13 mouse cellular contexts compared by ENCODE assay signal in the genomic region with DNA sequence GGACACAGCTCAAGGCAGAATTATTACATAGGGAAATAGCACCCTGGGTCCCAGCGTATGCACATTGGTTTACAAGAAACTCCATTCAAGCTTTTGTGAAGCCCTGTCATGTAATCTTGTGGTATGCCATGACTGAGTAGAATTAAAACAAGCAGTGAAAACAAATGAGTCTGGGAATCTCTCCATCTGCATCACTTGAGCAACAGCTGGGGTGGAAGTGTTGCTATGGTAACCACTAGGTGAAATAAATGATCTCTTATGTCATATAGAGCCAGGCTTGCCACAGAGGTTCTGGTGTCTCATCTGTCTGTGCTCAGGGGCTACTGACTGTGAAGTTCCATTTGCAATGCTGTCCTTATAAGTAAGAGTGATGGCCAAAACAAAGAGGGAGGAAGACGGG.
A peak's percentile ranks its signal among the peaks of the same experiment; 100 is the strongest.
DNase-seq lines count a peak whose midpoint lies in the region; ATAC-seq lines count a peak whose summit lies in the region.
"Had no signal": no experiment of that assay in that cellular context is flagged by ENCODE, and none has a peak within 500 bp of the region (broad histone marks: within the 10 kb centered on the region; RNA-seq: fewer than 3 reads in every experiment).

No protein-coding gene starts in this region.

- ATAC-seq in hindbrain, embryonic 13.5 days (ENCODE audit: low FRiP score): peak; percentile 73
- ATAC-seq in megakaryocyte, adult 5-6 weeks (ENCODE audit: poor library complexity, severe bottlenecking): no peak
- ATAC-seq: intestine, embryonic 16.5 days; Patski had no signal

- H3K4me1 ChIP-seq in hindbrain, embryonic 13.5 days (replicated peaks): peaks cover 20% of the 10 kb centered on the region
- H3K4me1 ChIP-seq: liver, embryonic 13.5 days had no signal

- peak; percentile 10 to 22 for DNase-seq in left cerebral cortex, postnatal 25 days (ENCODE audit: low spot score in 2 of 2)
- DNase-seq in left cerebral cortex, postnatal 36 days (ENCODE audit: low spot score in 2 of 2): no peak
- DNase-seq in layer of hippocampus, postnatal 14 days (ENCODE audit: low spot score in 2 of 2): peak; percentile 21 to 44
- peak; percentile 47 for DNase-seq in retina, postnatal 1 day
- DNase-seq in c-Kit-positive CD71-positive TER-119-positive erythroid progenitor cells, embryonic 14.5 days (ENCODE audit: low spot score): no peak
- DNase-seq: adrenal gland, postnatal 25 days; cerebellum, adult 9-10 months; gastrocnemius, postnatal 14 days; liver, embryonic 13.5 days had no signal

- no peaks in the 10 kb centered on the region for H3K9me3 ChIP-seq in hindbrain, embryonic 13.5 days
- H3K9me3 ChIP-seq: liver, embryonic 13.5 days had no signal

- no peak overlapping the region for H3K4me2 ChIP-seq in hindbrain, embryonic 13.5 days
- H3K4me2 ChIP-seq: liver, embryonic 13.5 days had no signal

- no peaks in the 10 kb centered on the region for H3K36me3 ChIP-seq in hindbrain, embryonic 13.5 days
- H3K36me3 ChIP-seq: liver, embryonic 13.5 days had no signal

- H3K27me3 ChIP-seq in hindbrain, embryonic 13.5 days: no peaks in the 10 kb centered on the region
- H3K27me3 ChIP-seq: liver, embryonic 13.5 days; Patski had no signal

- intact Hi-C loops in left cerebral cortex, postnatal 25 days (cut with DNase I): no loop called here
- intact Hi-C loops in left cerebral cortex, postnatal 36 days (cut with DNase I): no loop called here

- peak overlapping the region; percentile 70 for H3K27ac ChIP-seq in hindbrain, embryonic 13.5 days
- H3K27ac ChIP-seq: liver, embryonic 13.5 days had no signal

- 18% methylated on average over 2 of the region's 2 CpGs for WGBS in hindbrain, embryonic 13.5 days

- no peak overlapping the region for H3K4me3 ChIP-seq in hindbrain, embryonic 13.5 days
- H3K4me3 ChIP-seq: liver, embryonic 13.5 days had no signal

- no peak overlapping the region for H3K9ac ChIP-seq in hindbrain, embryonic 13.5 days
- H3K9ac ChIP-seq: liver, embryonic 13.5 days had no signal

Comparison
In these comparisons a context has a peak if more than half of its experiments do, and no peak if none do; other contexts are left out.
1. DNase-seq: peak in left cerebral cortex, postnatal 25 days (2 of 2), layer of hippocampus, postnatal 14 days (2 of 2) and retina, postnatal 1 day (single experiment); none in left cerebral cortex, postnatal 36 days (0 of 2) and c-Kit-positive CD71-positive TER-119-positive erythroid progenitor cells, embryonic 14.5 days (single experiment).